Mouse (Mus musculus) liver, embryonic 14.5 days (tissue): Measurements from ENCODE around the gene Sycp2.

Source experiments
- CTCF ChIP-seq: IDR thresholded peaks from 2 replicates; pipeline ENCODE4 v1.5.1; 2016; ENCODE audit warnings: antibody characterized with exemption, low read depth, control low read depth
- EP300 ChIP-seq: IDR thresholded peaks from 2 replicates; pipeline ENCODE4 v1.6.1; 2016; ENCODE audit warnings: antibody characterized with exemption, low read depth

DNA sequence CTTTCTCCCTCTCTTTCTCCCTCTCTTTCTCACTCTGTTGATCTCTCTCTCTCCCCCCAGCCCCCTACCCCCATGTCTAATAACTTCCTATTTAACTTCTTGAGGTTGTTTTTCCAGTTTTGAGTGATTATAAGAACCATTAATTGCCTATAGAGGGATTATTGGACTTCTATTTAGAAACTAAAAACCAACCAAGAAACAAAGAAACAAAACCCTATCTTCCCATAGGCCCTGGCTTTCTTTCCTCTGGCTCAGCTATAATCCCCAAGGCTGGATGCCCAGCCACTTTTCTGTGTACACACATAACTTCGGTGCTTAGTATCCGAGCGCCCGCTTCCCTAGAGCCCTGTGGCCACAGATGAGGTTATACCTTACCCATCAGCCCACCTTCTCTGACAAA lies 22.7 kb upstream of the Sycp2 start, which contains the start of gene Cdh26:
- TF ChIP-seq CTCF, result no peak
- TF ChIP-seq EP300, result no peak
